Mouse (Mus musculus) CD4-positive helper T cell, adult 2 months (primary cell): ENCODE results near the gene Bcl7b.
A peak's percentile ranks its signal among the peaks of the same experiment; 100 is the strongest.
"Not testable (repeated sequence)": the region's sequence is repeated elsewhere in the genome, so short reads cannot be mapped to it uniquely, and the experiment has no call there.

Source experiments
- DNase-seq: peaks from one replicate; pipeline ENCODE4 v3.0.0-alpha.2; 2012; ENCODE audit warnings: low read depth, missing footprints, low spot score

The Bcl7b gene

DNA sequence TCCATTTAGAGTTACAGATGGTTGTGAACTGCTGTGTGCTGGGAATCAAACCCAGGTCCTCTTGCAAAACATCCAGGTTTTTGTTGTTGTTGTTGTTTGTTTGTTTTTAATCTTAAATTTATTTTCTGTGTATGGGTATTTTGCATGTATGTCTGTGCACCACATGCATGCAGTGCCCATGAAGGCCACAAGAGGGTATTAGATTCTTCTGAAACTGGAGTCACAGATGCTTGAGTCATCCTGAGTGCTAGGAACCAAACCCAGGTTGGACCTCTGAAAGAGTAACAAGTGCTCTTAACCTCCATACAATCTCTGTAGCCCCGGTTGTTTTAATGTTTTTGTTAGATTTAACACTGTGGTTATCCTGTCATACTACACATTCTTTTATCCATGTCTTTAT lies 40.1 kb downstream of the Bcl7b start:
- DNase-seq, result peak; percentile 17

DNA sequence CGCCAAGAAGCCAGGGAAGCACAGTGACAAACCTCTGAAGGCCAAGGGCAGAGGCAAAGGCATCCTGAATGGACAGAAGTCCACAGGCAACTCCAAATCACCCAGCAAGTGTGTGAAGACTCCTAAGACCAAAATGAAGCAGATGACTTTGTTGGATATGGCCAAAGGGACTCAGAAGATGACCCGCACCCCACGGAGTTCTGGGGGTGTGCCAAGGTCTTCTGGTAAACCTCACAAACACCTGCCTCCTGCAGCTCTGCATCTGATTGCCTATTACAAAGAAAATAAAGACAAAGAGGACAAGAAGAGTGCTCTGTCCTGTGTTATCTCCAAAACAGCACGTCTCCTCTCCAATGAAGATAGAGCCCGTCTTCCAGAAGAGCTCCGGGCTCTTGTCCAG lies 48.8 kb downstream of the Bcl7b start:
- no peak for DNase-seq

DNA sequence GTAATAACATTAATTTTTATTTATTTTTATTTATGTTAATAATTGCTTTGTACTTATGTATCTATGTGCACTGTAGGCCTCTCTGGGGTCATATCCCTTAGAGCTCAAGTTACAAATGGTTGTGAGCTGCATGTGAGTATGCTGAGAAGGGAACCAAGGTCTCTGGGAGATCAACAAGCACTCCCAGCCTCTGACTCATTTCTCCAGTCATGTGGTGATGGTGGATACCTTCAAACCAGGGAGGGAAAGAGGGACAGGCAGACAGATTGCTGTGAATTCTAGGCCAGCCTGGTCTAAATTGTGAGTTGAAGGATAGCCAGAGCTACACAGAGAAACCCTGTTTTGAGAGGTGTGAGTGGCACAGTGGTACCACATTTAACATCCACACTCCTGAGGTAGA lies 52.9 kb downstream of the Bcl7b start:
- no peak for DNase-seq

DNA sequence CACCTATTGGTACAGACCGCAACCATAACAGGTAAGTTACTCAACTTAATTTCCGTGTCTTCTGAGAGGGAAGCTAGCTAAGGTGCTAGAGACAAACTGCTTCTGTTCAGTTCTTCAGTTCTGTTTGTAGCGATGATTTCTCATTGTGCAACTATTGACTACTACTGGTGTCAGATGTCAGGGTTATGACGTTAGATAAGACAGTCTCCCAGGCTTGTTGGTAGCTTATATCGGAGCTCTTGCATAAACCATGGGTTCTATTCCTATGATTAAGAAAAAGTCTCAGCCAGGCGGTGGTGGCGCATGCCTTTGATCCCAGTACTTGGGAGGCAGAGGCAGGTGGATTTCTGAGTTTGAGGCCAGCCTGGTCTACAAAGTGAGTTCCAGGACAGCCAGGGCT lies 54.0 kb downstream of the Bcl7b start:
- no peak for DNase-seq

DNA sequence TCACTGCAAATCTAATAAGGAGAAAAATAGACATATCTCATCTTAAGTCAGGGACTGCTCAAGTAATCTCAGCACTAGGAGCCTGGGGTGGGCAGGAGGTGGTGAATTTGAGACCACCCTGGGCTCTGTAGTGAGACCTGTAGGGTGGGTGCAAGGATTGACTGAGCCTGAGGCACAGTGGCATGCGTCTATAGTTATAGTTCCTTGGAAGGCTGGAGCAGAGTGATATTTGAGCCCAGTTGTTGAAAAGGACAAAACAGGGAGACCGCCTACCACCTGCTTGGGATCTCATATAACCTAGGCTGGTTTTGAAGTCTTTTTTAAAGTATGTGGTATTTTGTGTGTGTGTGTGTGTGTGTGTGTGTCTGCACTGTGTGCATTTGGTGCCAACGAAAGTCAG lies 56.1 kb downstream of the Bcl7b start:
- DNase-seq, result no peak

DNA sequence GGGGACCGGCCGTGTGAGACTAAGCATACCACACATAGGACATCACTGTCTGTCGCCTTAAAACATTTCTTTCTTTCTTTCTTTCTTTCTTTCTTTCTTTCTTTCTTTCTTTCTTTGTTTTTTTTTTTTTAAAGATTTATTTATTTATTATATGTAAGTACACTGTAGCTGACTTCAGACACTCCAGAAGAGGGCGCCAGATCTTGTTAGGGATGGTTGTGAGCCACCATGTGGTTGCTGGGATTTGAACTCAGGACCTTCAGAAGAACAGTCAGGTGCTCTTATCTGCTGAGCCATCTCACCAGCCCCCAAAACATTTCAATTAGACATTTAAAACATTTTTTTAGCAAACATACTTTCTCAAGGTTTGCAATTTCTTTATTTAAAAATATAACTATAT lies 57.8 kb downstream of the Bcl7b start:
- DNase-seq, result not testable (repeated sequence)

DNA sequence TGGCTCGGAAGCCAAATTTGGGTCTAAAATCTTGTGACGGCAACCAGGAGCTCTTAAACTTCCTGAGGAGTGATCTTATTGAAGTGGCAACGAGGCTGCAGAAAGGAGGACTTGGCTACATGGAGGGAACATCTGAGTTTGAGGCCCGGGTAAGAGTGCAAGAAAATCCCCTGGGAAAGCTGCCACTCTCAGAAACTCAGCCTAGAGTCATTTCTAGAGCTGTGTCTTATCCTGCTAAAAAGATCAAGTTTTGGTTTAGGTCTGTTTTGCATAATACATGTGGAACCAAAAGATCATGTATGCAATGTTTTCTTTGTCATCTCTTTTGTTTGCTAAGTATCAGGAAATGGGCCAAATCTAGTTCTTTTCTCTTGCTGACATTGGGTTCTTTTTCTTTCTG lies 62.1 kb downstream of the Bcl7b start:
- DNase-seq, result no peak
